Mouse (Mus musculus) right cerebral cortex, postnatal 4 days (tissue): ENCODE data around the gene Trim25.
"Not testable (repeated sequence)": the region's sequence is repeated elsewhere in the genome, so short reads cannot be mapped to it uniquely, and the experiment has no call there.

Source experiments
- DNase-seq: peaks from one replicate; pipeline ENCODE4 v3.0.0-alpha.2; 2022

Trim25 gene

DNA sequence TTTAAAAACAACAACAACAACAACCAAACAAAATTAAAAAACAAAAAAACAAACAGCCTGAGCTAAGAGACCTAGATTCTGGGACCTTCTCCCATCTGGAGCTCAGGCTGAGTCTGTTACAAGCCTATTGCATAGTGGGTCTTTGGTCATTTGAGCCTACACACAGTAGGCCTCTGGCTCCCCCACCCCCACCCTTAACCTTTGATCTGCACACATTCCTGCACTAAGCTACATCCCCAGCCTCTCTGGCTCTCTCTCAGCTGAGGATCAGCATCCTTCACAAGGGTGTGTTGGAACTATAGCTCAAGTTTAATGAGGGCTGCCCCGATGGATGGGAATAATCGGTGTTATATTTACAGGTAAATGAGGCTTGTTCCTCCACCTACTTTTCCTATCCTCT lies 3.6 kb upstream of the Trim25 start:
- no peak for DNase-seq

DNA sequence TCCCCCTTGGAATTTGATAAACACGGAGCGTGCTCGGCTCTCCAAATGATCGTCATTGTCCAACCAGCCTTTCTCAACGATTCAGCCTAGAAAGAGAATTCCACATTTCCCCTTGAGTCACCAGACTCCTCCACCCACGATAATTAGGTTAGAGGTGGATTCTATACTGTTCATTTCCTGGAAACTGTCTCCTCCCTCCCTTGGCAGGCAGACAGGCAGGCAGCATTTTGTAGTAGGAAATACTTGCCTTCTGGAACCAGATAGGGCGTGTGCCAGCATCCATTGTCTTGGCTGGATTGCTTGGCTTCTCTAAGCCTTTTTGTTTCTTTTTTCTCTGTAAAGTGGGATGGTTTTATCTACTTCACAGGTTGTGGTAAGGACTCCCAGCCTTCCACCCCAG lies 2.7 kb upstream of the Trim25 start:
- no peak for DNase-seq

DNA sequence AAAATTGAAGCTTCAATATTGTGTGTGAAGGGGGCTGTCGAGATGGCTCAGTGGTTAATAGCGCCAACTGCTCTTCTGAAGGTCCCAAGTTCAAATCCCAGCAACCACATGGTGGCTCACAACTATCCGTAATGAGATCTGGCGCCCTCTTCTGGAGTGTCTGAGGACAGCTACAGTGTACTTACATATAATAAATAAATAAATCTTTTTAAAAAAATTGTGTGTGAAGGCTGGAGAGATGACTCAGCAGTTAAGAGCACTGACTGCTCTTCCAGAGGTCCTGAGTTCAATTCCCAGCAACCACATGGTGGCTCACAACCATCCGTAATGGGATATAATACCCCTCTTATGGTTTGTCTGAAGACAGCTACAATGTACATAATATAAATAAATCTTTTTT lies 1.8 kb upstream of the Trim25 start:
- not testable (repeated sequence) for DNase-seq

DNA sequence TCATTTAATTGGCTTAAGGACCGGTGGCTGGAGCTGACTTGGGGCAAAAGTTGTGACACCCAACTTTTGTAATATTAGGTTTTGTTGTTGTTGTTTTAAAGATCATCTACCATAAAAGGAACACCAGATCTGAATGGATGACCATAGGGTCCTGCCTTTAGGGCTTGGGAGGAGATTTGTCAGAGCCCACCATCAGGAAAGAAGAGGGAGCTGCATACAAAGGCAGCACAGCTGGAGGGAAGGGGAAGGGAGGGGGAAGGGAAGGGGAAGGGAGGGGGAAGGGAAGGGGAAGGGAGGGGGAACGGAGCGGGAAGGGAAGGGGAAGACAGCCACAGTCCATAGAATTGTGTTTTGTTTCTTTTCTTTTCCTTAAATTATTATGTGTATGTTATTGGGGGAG lies 770 bp upstream of the Trim25 start:
- DNase-seq = no peak

DNA sequence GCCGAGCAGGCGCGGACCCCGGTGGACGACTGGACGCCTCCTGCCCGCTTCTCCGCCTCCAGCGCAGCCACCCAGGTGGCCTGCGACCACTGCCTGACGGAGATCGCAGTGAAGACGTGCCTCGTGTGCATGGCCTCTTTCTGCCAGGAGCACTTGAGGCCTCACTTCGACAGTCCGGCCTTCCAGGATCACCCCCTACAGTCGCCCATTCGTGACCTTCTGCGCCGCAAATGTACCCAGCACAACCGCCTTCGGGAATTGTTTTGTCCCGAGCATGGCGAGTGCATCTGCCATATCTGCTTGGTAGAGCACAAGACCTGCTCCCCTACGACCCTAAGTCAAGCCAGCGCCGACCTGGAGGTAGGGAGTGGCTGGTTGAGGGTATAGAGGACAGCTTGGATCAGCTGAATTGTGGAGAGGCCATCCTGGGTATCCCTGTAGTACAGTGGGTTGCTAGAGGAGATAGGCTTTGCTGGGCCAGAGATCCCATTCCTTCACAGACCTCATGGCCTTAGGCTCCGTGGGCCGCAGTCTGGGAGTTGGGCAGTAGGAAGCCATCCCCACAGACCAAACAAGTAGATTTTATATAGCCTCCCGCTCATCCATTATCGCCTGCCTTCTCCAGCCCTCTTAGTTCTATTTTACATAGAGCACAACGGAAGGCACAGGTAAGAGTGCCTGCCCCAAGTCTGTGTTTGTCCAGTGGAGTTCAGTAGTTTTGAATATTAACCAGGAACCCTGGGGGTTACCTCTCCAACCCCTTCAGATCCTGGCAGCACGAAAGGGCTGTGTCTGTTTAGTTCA lies 749 bp downstream of the Trim25 start:
- DNase-seq = no peak

DNA sequence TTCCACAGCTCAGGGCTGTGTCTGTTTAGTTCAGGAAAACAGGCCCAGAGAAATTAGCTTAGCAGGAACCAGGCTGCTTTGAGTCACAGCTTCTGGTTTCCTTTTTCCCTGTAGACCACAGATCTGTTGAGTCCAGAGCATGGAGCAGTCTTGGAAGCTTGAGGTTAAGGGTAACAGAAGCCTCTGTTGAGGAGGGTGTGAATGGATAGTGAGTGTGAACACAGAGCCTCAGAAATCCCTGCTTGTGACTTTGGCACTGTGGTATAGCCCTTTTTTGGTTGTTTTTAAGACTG lies 1.3 kb downstream of the Trim25 start:
- DNase-seq = no peak

DNA sequence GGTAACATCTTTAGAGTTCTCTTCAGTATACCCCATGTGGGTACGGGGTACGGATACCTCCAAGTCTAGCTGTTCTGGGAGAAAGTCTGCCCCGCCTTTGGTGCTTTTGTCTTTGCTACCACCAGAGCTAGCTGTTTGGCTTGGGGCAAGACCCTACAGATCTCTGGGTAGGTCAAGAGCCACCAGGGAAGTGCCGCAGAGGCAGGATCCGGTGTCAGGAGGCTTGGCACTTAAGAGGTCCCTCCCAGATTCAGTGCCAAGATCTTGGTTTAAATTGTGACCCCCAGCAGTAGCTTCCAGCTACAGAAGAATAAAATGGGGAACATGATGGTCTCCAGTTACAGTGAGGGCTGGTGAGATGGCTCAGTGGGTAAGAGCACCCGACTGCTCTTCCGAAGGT lies 2.4 kb downstream of the Trim25 start:
- DNase-seq = no peak

DNA sequence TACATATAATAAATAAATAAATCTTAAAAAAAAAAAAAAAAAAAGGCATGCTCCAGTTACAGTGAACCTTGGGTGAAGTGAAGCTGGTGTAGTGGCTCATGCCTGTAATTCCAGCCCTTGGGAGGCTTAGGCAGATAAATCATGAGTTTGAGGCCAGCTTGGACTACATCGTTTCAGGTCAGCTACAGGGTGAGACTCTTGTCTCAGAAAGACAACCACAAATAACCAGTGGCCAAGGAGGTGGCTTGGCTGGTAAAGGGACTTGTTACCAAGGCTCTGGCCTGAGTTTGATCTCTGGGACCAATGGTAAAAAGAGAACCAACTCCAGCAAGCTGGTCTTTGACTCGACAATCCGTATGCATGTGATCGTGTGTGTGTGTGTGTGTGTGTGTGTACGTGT lies 2.9 kb downstream of the Trim25 start:
- no peak for DNase-seq

DNA sequence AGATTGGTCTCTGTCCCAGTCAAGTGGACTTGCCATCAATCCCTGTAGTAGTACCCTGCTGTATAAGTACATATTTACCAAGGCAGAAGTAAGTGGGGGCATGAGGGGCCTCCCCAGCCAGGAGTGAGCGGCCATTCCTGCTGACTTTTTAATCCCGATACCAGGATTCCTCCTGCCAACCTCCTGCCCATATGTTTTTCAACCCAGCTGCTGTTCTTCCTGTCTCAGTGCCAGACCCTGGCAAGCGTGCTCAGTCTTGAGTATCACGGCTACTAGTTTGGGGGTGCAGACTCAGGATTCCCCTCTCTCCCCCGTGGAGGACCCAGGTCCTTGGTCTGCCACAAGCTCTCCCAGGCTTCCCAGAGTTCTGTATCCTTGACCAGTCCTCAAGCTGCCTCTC lies 3.4 kb downstream of the Trim25 start:
- no peak for DNase-seq

DNA sequence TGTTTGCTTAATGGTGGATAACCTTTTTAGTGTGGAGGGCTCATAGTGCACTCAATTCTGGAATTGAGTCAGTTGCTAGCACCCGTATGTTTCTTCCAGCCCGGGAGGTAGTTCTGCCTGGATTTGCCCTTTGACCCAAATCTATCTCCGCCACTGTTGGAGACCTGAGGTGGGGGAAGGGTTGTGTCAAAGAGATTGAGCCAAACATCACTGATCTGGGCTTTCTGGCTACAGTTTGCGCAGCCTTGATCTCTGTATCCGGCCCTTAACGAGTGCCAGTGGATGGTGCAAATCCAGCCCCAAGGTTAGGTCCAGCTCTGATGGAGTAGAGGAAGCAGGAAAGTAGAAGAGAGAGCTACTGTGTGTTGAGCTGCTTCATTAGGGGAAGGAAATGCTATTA lies 3.9 kb downstream of the Trim25 start:
- DNase-seq = no peak

DNA sequence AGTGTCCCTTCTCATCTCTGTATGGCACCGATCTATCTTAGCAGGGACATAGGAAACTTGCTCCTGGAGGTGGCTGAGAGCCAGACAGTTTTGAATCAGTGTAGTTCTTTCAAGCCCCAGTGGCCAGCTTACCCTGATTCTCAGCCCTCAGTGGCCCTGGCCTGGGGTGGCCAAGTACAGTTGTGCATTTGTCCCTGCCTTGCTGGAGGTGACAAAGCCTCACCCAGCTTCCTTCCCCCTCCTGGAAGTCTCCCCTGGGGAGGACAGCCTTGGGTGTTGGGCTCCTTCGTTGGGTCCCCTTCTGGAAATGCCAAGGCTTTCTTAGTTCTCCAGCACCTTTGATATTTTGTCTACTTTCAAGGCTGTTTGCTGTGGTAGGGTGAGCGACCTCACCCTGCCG lies 4.5 kb downstream of the Trim25 start:
- no peak for DNase-seq

DNA sequence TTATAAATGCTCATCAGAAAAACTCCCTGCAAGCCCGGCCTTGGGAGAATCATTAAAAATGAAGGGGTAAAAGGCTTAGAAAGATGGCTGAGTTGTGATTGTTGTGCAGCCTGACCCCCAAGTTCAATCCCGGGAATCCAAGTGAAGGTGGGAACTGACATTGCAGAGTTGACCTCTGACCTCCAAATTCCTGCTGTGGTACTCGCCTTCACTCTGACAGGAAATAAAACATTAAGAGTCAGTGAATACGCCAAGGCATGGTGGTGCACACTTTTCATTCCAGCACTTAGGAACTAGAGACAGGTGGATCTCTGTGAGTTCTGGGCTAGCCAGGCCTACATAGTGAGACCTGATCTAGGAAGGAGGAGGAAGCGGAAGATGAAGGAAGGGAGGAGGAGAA lies 6.3 kb downstream of the Trim25 start:
- no peak for DNase-seq

DNA sequence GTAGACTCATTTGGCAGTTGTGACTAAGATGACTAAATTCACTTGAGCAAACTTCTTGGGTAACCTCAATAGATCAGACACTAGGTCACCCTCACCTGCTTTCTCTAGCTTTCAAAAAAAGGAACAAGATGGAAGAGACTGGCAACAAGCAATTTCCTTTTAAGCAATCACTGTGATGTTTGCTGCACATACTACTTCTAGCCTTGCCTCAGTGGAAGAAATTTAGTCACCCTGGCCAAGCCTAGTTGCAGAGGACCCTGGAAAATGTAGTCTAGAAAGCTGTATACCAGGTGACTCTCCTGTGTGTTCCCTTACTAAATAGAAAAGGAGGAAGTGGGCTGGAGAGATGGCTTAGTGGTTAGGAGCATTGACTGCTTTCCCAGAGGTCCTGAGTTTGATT lies 7.2 kb downstream of the Trim25 start:
- no peak for DNase-seq

DNA sequence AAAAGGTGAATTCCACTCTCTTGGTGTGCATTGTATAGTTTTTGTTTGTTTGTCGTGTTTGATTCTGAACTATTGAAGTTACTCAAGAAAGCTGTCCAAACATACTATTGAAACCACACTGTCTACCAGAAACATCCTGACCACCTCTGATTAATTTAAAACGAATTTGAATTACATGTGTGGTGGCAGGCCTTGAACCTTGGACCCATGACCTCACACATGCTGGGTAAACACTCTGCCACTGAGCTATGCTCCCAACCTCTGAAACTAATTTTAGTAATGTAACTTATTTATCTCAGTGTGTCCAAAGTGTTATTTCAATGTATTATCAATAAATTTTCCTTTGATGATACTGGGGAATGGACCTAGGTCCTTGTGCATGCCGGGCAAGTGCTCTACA lies 8.4 kb downstream of the Trim25 start:
- no peak for DNase-seq

DNA sequence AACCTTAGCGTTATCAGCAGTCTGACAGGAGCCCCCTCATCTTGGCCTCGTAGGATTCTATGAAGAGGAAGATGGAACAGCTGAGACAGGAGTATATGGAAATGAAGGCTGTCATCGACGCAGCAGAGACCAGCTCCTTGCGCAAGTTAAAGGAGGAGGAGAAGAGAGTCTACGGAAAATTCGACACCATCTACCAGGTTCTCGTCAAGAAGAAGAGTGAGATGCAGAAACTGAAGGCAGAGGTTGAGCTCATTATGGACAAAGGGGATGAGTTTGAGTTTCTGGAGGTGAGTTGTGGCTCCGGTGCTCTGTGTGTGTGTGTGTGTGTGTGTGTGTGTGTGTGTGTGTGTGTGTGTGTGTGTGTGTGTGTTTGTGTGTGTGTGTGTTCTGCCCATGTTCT lies 9.9 kb downstream of the Trim25 start:
- no peak for DNase-seq

DNA sequence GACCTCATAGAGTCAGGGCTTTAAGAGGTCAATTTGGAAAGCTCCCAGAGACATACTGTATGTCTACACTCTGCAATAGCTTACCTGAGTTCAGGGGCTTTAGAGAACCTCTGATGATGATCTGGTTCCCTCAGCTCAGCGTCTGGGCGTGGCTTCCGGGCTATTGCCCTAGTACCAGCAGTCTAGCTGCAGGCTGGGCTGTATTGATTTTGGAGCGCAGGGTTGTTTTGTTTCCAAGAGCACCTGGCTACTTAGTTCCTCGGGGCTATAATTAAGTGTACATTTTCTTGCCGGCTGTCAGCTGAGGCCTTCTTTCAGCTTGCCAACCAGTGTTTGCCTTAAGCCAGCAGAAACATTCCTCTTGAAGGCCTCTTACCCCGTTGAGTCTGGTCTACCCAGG lies 10.3 kb downstream of the Trim25 start:
- DNase-seq = no peak

DNA sequence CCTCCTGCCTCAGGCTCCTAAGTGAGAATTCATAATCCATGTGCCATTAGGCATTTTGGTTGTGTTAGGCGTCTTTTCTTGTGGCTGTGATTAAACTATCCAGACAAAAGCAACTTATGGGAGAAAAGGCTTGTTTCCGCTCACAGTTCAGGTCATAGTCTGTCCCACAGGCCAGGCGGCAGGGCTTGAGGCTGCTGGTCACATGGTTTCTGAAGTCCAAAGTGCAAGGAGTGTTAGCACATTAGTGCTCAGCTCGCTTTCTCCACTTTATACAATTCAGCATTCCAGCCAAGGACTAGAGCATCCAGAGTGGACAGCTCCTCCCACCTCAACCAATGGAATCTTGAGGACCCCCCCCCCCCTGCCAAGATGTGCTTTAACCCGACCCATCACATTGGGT lies 13.1 kb downstream of the Trim25 start:
- DNase-seq = no peak

DNA sequence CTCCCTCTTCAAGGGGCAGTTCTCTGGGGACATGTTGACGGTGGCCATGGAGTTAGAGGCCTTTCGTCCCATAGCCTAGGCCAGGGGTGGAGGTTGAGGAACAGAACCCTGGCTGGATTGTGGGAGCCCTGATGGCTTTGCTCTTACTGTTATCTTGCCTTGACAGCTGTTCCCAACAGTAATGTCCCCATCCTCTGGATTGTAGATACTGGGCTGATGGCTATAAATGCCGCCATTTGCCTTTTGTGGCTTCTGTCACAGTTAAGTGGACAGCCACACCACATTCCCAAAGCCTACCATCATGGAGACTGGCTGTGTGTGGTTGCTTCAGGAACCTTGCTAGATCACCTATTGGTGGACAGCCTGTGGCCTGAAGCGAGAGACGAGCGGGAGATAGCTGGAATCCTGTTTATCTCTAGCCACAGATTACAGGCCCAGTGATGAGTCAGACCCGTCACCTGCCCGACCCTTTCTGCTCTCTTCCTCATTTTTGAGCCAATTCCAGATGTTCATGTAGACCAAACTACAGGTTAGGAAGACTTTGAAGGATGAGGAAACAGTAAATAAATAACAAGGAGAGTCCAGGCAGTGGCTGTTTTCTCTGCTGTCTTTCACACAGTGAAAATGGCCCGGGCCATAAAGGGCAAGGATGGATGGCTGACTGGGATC lies 18.5 kb downstream of the Trim25 start:
- no peak for DNase-seq

DNA sequence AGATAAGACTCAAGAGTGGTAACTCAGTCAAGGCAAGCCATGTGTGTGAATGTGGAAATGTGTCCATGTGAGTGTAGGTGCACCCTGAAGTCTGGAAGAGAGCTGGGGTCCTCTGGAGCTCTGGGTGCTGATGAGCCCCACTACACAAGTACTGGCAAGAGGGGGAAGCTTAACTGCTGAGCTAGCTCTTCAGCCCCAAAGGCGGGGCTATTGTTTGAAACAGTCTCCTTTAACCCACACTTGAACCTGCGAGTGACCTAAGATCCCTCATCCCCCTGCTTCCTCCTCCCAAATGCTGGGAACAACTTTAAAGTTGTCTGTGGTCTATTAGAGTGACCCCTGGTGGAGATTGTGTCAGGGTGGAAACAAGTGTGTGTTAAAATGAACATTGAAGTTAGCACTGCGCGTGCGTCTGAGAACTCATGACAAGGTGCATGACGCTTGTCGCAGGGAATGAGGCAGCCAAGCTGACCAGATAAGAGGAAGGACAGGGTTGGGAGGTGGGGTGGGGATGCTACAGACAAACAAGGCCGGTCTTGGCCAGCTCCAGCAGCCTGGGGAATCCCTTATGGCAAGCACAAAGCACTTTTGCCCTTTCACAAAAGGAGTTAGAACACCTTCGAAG lies 21.6 kb downstream of the Trim25 start:
- DNase-seq = no peak

DNA sequence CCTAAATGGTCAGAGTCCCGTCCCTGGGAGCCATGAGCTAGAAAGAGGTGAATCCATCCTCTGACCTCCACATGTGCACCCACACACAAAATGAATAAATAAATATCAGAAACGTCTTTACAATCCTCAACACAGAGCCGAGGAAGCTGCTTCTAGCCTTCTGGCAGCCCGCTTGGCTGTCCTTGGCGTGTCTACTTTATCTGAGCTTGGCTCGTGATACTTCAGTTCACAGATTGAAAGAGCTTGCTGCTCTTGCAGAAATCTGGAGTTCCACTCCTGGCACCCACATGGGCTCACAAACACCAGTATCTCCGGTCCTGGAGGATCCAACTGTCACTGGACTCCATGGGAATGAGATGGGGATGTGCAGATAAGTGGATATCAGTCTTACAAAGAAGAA lies 22.5 kb downstream of the Trim25 start:
- no peak for DNase-seq

DNA sequence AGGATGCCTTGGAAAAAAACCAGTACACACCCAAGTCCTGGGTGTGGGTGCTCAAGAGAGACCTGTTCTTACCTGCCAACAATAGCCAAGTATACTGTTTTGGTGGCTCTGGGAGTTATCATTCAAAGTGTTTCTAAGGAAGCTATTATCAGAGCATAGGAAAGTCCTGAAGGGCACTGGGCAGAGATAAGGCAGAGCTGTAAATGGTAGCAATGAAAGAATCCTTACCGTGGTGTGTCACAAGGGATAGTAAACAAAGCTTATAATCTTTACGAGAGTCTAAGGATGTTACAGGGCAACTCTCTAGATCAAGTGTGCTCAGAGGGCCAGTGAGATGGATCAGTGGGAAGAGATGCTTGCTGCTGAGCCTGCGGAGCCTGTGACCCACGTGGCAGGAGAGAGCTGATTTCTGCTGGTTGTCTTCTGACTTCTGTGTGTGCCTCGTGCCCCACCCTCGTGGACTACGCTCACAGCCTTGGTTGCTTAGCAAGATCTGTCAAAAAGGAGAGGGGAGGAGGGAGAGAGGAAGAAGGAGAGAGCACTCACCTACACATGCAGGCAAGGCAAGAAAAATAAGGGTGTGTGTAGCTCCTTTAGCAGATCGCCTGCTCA lies 23.1 kb downstream of the Trim25 start:
- DNase-seq = no peak

DNA sequence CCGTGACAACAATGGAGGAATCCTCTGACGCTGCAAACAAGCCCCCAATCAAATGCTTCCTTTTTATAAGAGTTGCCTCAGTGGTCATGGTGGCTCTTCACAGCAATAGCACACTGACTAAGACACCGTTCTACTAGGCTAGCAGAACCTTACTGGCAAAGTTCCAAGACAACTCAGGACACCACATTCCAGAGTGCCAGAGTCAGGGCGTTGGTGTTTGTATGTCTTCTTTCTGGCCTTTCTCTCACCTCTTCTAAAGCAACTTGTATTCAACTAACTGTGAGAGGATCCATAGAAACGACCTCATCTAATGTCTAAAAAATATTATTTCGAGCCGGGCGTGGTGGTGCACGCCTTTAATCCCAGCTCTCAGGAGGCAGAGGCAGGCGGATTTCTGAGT lies 24.3 kb downstream of the Trim25 start:
- no peak for DNase-seq

DNA sequence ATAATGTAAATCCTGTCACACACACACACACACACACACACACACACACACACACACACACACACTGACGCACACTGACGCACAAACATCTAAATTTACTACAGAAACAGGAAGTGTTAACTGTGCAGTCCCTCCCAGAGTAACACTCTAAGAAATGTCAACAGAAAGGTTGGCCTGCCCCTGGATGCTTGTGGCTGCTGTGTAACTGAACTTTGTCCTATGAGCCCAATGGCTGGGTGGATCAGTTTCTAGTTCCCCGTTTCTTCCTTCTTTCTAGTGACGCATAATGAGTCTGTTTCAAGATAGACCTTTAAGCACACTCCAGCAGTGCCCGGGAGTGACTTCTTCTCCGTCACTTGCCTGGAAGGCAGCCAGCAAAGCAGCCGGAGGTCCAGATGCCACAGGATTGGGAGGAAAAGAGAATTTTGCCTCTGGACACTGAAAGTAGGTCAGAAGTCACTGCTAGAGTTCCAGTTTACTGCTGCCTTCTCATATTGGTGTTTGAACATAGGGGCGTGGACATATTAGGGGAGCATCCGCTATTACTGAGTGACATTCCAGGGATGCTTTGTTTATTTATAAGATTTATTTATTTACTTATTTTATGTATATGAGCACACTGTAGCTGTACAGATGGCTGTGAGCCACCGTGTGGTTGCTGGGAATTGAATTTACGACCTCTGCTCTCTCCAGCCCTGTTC lies 25.2 kb downstream of the Trim25 start:
- DNase-seq = peak; percentile 39

DNA sequence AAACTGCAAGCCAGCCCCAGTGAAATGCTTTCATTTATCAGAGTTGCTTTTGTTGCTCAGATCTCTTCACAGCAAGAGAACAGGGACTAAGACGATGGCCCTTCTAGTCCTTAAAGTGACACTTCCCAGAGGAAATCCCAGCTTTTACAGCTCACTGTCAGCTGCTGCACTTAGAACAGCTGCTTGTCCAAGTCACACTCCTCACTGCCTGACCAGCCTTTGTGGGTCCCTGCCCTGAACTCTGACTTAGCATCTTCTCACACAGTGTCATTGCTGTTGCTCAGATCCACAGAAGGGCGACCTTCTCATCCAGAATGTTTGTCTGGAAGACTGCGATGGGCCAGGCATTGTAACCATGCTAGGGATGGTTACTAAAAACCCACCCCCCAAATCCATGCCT lies 26.4 kb downstream of the Trim25 start:
- DNase-seq = no peak
